In the genomic region with DNA sequence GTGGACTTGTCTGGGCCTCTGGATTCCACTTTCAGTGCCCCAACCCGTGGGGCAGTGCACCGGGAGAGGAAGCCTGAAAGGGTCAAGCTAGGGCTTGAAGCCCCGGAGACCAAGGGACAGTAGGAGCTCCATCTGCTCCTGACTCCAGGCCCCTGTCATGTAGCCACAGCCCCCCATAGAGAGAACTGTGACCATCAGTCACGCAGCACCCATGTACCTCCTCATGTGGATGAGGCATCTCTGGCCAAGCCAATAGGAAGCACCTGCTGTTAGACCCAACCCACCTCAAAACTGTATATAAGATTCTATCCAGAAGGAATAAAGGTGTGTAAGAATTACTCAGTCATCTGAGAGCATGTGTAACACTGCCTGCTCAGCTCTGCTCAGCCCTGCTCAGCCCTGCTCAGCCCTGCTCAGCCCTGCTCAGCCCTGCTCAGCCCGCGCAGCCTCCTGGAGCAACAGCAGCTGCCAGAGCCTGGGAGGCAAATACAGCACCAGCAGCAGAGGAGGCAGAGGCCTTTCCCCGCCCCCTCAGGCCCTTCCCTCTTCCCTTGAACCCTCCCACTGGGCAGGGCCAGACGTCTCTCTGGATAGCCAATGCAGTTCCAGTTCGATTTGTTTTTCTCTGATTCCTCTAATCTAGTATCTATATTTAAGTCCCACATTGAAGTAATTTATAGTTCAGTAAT, we compare ENCODE assay signal across 8 mouse cellular contexts.
DNase-seq lines count a peak whose midpoint lies in the region; ATAC-seq lines count a peak whose summit lies in the region.

No protein-coding gene starts in this region.

- H3K4me1 ChIP-seq in lung, embryonic 16.5 days (replicated peaks; ENCODE audit: control insufficient read depth, insufficient read depth, low read length), result no peaks in the 10 kb centered on the region

- no peaks in the 10 kb centered on the region for H3K9me3 ChIP-seq in lung, embryonic 16.5 days (ENCODE audit: control insufficient read depth, low read length)

- H3K36me3 ChIP-seq in lung, embryonic 16.5 days (ENCODE audit: control insufficient read depth, insufficient read depth, low read length), result no peaks in the 10 kb centered on the region

- H3K27ac ChIP-seq in lung, embryonic 16.5 days (ENCODE audit: low read length), result no peak overlapping the region

- 0 out of 2 replicates have a peak overlapping the region, but pooled peaks have one; percentile 6 for H3K4me2 ChIP-seq in lung, embryonic 16.5 days (ENCODE audit: low read depth, low read length)

- ATAC-seq in cerebellum, adult (ENCODE audit: insufficient number of reproducible peaks, low FRiP score, low TSS enrichment), result no peak
- peak; percentile 77 for ATAC-seq in lung, embryonic 16.5 days (ENCODE audit: low read depth)

- H3K9ac ChIP-seq in lung, embryonic 16.5 days (ENCODE audit: low read length), result no peak overlapping the region

- DNase-seq in cerebellum, postnatal 10 days, result peak; percentile 37 to 60
- peak; percentile 24 for DNase-seq in adrenal gland, postnatal 14 days
- DNase-seq in gastrocnemius, postnatal 10 days, result peak; percentile 34
- peak; percentile 14 for DNase-seq in kidney, adult 9 months
- DNase-seq in right cerebral cortex, postnatal 10 days (ENCODE audit: low spot score in 2 of 2), result peak; percentile 36 to 47
- no peak for DNase-seq in layer of hippocampus, postnatal 25 days (ENCODE audit: extremely low spot score in 1 of 2, low spot score in 1 of 2)

- 32% methylated on average over 9 of the region's 9 CpGs for WGBS in lung, embryonic 16.5 days

- H3K27me3 ChIP-seq in lung, embryonic 16.5 days (ENCODE audit: control insufficient read depth, insufficient read depth, low read depth, low read length), result no peaks in the 10 kb centered on the region

- H3K4me3 ChIP-seq in lung, embryonic 16.5 days (ENCODE audit: low read length), result no peak overlapping the region

Comparison
In these comparisons a context has a peak if more than half of its experiments do, and no peak if none do; other contexts are left out.
1. DNase-seq: peak in cerebellum, postnatal 10 days (2 of 2), adrenal gland, postnatal 14 days (single experiment), gastrocnemius, postnatal 10 days (single experiment), kidney, adult 9 months (single experiment) and right cerebral cortex, postnatal 10 days (2 of 2); none in layer of hippocampus, postnatal 25 days (0 of 2).